ENCODE assay signal across 13 mouse cellular contexts in genomic region chr11:75560530-75561409, GRCm38 (mm10). TPM values are rescaled to one million over a fixed set of nuclear protein-coding genes. Genes with fewer than 3 reads are reported as not detected.
DNase-seq lines count a peak whose midpoint lies in the region; ATAC-seq lines count a peak whose summit lies in the region.
"Had no signal": no experiment of that assay in that cellular context is flagged by ENCODE, and none has a peak within 500 bp of the region (broad histone marks: within the 10 kb centered on the region; RNA-seq: fewer than 3 reads in every experiment).

No protein-coding gene starts in this region.

- H3K4me2 ChIP-seq in liver, embryonic 16.5 days (ENCODE audit: low read depth, low read length), result no peak overlapping the region
- no peak overlapping the region for H3K4me2 ChIP-seq in liver, embryonic 11.5 days
- H3K4me2 ChIP-seq: embryonic facial prominence, embryonic 15.5 days had no signal

- no peaks in the 10 kb centered on the region for H3K36me3 ChIP-seq in liver, embryonic 16.5 days (ENCODE audit: control insufficient read depth, insufficient read depth)
- no peaks in the 10 kb centered on the region for H3K36me3 ChIP-seq in liver, embryonic 11.5 days (ENCODE audit: control insufficient read depth, insufficient read depth, low read length)
- peaks cover 20% of the 10 kb centered on the region for H3K36me3 ChIP-seq in limb, embryonic 10.5 days
- H3K36me3 ChIP-seq: embryonic facial prominence, embryonic 15.5 days had no signal

- 64% methylated on average over 14 of the region's 14 CpGs for WGBS in liver, embryonic 16.5 days (ENCODE audit: insufficient replicate concordance)
- WGBS in liver, embryonic 11.5 days, result 76% methylated on average over 14 of the region's 14 CpGs
- WGBS in limb, embryonic 10.5 days, result 77% methylated on average over 14 of the region's 14 CpGs

- ATAC-seq in liver, embryonic 16.5 days (ENCODE audit: low read depth), result peak; percentile 20; the same call in 1 of the 2 replicates
- no peak for ATAC-seq in liver, embryonic 11.5 days (replicated peaks; ENCODE audit: low FRiP score)
- ATAC-seq in activated CD4-positive, CD25-positive, alpha-beta regulatory T cell, adult 4 months, result peak; percentile 61

- H3K4me1 ChIP-seq in liver, embryonic 16.5 days (ENCODE audit: control insufficient read depth, low read depth, low read length), result peaks cover 10% of the 10 kb centered on the region
- H3K4me1 ChIP-seq in liver, embryonic 11.5 days (replicated peaks; ENCODE audit: control insufficient read depth, insufficient read depth, low read length), result peaks cover 13% of the 10 kb centered on the region
- H3K4me1 ChIP-seq in limb, embryonic 10.5 days, result peaks cover 14% of the 10 kb centered on the region

- no peak overlapping the region for H3K9ac ChIP-seq in liver, embryonic 16.5 days (ENCODE audit: low read depth, low read length)
- no peak overlapping the region for H3K9ac ChIP-seq in liver, embryonic 11.5 days (ENCODE audit: low read depth, low read length)
- H3K9ac ChIP-seq: embryonic facial prominence, embryonic 15.5 days had no signal

- DNase-seq in liver, embryonic 11.5 days (ENCODE audit: low spot score), result no peak
- no peak for DNase-seq in limb, embryonic 10.5 days (ENCODE audit: low spot score)
- peak; percentile 92 for DNase-seq in thymus, postnatal 14 days
- no peak for DNase-seq in lung, postnatal 14 days
- DNase-seq in kidney, postnatal 14 days, result no peak
- DNase-seq in adrenal gland, postnatal 36 days, result no peak
- DNase-seq: heart, postnatal 4 days; left cerebral cortex, postnatal 4 days; lung, postnatal 36 days had no signal

- no peak overlapping the region for H3K4me3 ChIP-seq in liver, embryonic 16.5 days (ENCODE audit: low read depth, low read length)
- H3K4me3 ChIP-seq in liver, embryonic 11.5 days (ENCODE audit: low read depth, low read length), result no peak overlapping the region
- H3K4me3 ChIP-seq in limb, embryonic 10.5 days, result no peak overlapping the region
- H3K4me3 ChIP-seq: embryonic facial prominence, embryonic 15.5 days had no signal

- H3K27ac ChIP-seq in liver, embryonic 16.5 days (ENCODE audit: low read length), result peak overlapping the region; percentile 23; the same call in 1 of the 2 replicates
- H3K27ac ChIP-seq in liver, embryonic 11.5 days (ENCODE audit: low read depth, low read length), result no peak overlapping the region
- H3K27ac ChIP-seq in limb, embryonic 10.5 days, result peak overlapping the region; percentile 15; the same call in 1 of the 2 replicates
- H3K27ac ChIP-seq: embryonic facial prominence, embryonic 15.5 days had no signal

- H3K9me3 ChIP-seq in liver, embryonic 16.5 days (replicated peaks; ENCODE audit: control insufficient read depth, low read length), result no peaks in the 10 kb centered on the region
- no peaks in the 10 kb centered on the region for H3K9me3 ChIP-seq in liver, embryonic 11.5 days (ENCODE audit: control insufficient read depth, low read length)
- no peaks in the 10 kb centered on the region for H3K9me3 ChIP-seq in limb, embryonic 10.5 days (replicated peaks)
- H3K9me3 ChIP-seq: embryonic facial prominence, embryonic 15.5 days had no signal

- no peaks in the 10 kb centered on the region for H3K27me3 ChIP-seq in liver, embryonic 16.5 days (ENCODE audit: control insufficient read depth, insufficient read depth, low read depth, low read length)
- no peaks in the 10 kb centered on the region for H3K27me3 ChIP-seq in liver, embryonic 11.5 days (replicated peaks; ENCODE audit: control insufficient read depth, insufficient read depth, low read length)
- no peaks in the 10 kb centered on the region for H3K27me3 ChIP-seq in limb, embryonic 10.5 days (ENCODE audit: low read depth, poor library complexity, severe bottlenecking)
- H3K27me3 ChIP-seq: embryonic facial prominence, embryonic 15.5 days had no signal

RNA-seq across cellular contexts. Expression of gene Pitpna, which starts 27.1 kb away (rescaled TPM):
- polyA plus RNA-seq in liver, embryonic 16.5 days (2015; fragmentation: Nextera tagmentation; extraction: Ambion mirVana), result 23.8 and 25.4 TPM in 2 replicates
- polyA plus RNA-seq in liver, embryonic 11.5 days (2014; fragmentation: Nextera tagmentation; extraction: Ambion mirVana), result 63.2 and 65.1 TPM in 2 replicates
- polyA plus RNA-seq in activated CD4-positive, CD25-positive, alpha-beta regulatory T cell, adult 4 months (2017; shearing (Covaris generic)), result 10 to 100 TPM; 24.3 to 47.6 TPM
- 60.9 and 68.8 TPM in 2 replicates for polyA plus RNA-seq in limb, embryonic 10.5 days (2016; fragmentation: Nextera tagmentation; extraction: Ambion mirVana)
- 100 to 1,000 TPM; 169 to 177 TPM for total RNA-seq in adrenal gland, postnatal 36 days (2021)

RNA-seq across cellular contexts. Expression of gene Slc43a2, which starts 29.3 kb away (rescaled TPM):
- polyA plus RNA-seq in liver, embryonic 16.5 days (2015; fragmentation: Nextera tagmentation; extraction: Ambion mirVana), result 4.4 and 4.5 TPM in 2 replicates
- polyA plus RNA-seq in liver, embryonic 11.5 days (2014; fragmentation: Nextera tagmentation; extraction: Ambion mirVana), result 5.5 and 7.8 TPM in 2 replicates
- 10 to 100 TPM; 18.3 to 18.7 TPM for polyA plus RNA-seq in activated CD4-positive, CD25-positive, alpha-beta regulatory T cell, adult 4 months (2017; shearing (Covaris generic))
- polyA plus RNA-seq in limb, embryonic 10.5 days (2016; fragmentation: Nextera tagmentation; extraction: Ambion mirVana), result 3.4 and 4.9 TPM in 2 replicates
- 10 to 100 TPM; 21.4 TPM for total RNA-seq in adrenal gland, postnatal 36 days (2021)

RNA-seq across cellular contexts. Expression of gene Scarf1, which starts 47.4 kb away (rescaled TPM):
- 2.5 and 3.4 TPM in 2 replicates for polyA plus RNA-seq in liver, embryonic 16.5 days (2015; fragmentation: Nextera tagmentation; extraction: Ambion mirVana)
- polyA plus RNA-seq in liver, embryonic 11.5 days (2014; fragmentation: Nextera tagmentation; extraction: Ambion mirVana), result 7.0 and 7.8 TPM in 2 replicates
- under 1 TPM; 0.42 to 0.47 TPM for polyA plus RNA-seq in activated CD4-positive, CD25-positive, alpha-beta regulatory T cell, adult 4 months (2017; shearing (Covaris generic))
- 7.0 and 7.1 TPM in 2 replicates for polyA plus RNA-seq in limb, embryonic 10.5 days (2016; fragmentation: Nextera tagmentation; extraction: Ambion mirVana)
- 1 to 10 TPM; 8.7 TPM for total RNA-seq in adrenal gland, postnatal 36 days (2021)
- total RNA-seq: monocyte, adult 5-6 weeks had no signal

RNA-seq across cellular contexts. Expression of gene Rilp, which starts 50.9 kb away (rescaled TPM):
- polyA plus RNA-seq in liver, embryonic 16.5 days (2015; fragmentation: Nextera tagmentation; extraction: Ambion mirVana), result 3.8 and 4.7 TPM in 2 replicates
- 1.2 and 1.5 TPM in 2 replicates for polyA plus RNA-seq in liver, embryonic 11.5 days (2014; fragmentation: Nextera tagmentation; extraction: Ambion mirVana)
- polyA plus RNA-seq in activated CD4-positive, CD25-positive, alpha-beta regulatory T cell, adult 4 months (2017; shearing (Covaris generic)), result not detected
- polyA plus RNA-seq in limb, embryonic 10.5 days (2016; fragmentation: Nextera tagmentation; extraction: Ambion mirVana), result 0.25 and 0.46 TPM in 2 replicates
- total RNA-seq in adrenal gland, postnatal 36 days (2021), result 10 to 100 TPM in 1 of 2 experiments, 1 to 10 TPM in 1; 9.3 to 11.5 TPM
